ENCODE assay signal across 9 mouse cellular contexts in the genomic region with DNA sequence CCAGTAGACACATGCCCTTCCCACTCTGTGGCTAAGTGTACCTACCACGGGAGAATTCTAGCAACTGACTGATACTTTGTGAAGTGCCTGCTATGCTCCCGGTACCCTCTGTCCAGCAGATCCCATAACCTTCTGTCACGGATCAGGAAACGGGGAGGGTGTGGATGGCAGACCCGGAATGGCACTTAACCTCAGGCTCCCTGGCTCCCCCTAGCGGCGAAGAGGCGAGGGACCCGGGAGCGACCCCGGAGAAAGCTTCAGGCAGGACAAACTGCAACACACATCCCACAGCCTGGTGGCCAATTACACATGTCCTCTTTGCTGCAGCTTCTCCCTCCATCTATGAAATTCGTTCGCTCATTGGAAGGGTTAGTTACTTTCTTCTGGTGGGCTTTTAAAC. TPM values are rescaled to one million over a fixed set of nuclear protein-coding genes. Genes with fewer than 3 reads are reported as not detected.
DNase-seq lines count a peak whose midpoint lies in the region; ATAC-seq lines count a peak whose summit lies in the region.
"Had no signal": no experiment of that assay in that cellular context is flagged by ENCODE, and none has a peak within 500 bp of the region (broad histone marks: within the 10 kb centered on the region; RNA-seq: fewer than 3 reads in every experiment).

No protein-coding gene starts in this region.

- no peak overlapping the region for H3K27ac ChIP-seq in kidney, embryonic 14.5 days (ENCODE audit: low read depth, low read length)
- no peak overlapping the region for H3K27ac ChIP-seq in liver, embryonic 13.5 days

- no peak overlapping the region for H3K4me2 ChIP-seq in kidney, embryonic 14.5 days (replicated peaks; ENCODE audit: low read depth, low read length)
- H3K4me2 ChIP-seq in liver, embryonic 13.5 days, result no peak overlapping the region

- H3K9me3 ChIP-seq in kidney, embryonic 14.5 days (ENCODE audit: control insufficient read depth, low read length), result no peaks in the 10 kb centered on the region
- no peaks in the 10 kb centered on the region for H3K9me3 ChIP-seq in liver, embryonic 13.5 days (replicated peaks)

- peaks cover 20% of the 10 kb centered on the region for H3K27me3 ChIP-seq in kidney, embryonic 14.5 days (ENCODE audit: control insufficient read depth, insufficient read depth, low read length)
- peaks cover 31% of the 10 kb centered on the region for H3K27me3 ChIP-seq in liver, embryonic 13.5 days

- no peaks in the 10 kb centered on the region for H3K36me3 ChIP-seq in kidney, embryonic 14.5 days (ENCODE audit: control insufficient read depth, insufficient read depth, low read length)
- no peaks in the 10 kb centered on the region for H3K36me3 ChIP-seq in liver, embryonic 13.5 days

- 3% methylated on average over 13 of the region's 13 CpGs for WGBS in kidney, embryonic 14.5 days
- WGBS in liver, embryonic 13.5 days (ENCODE audit: insufficient replicate concordance), result 2% methylated on average over 13 of the region's 13 CpGs

- H3K4me1 ChIP-seq in kidney, embryonic 14.5 days (ENCODE audit: control insufficient read depth, insufficient read depth, low read length), result peaks cover 14% of the 10 kb centered on the region
- peaks cover 9% of the 10 kb centered on the region for H3K4me1 ChIP-seq in liver, embryonic 13.5 days (replicated peaks)

- ATAC-seq in granulocyte monocyte progenitor cell, adult 5-6 weeks (replicated peaks; ENCODE audit: poor library complexity, severe bottlenecking), result peak; percentile 84
- ATAC-seq in kidney, embryonic 14.5 days (ENCODE audit: low FRiP score, low TSS enrichment), result peak; percentile 30; the same call in 1 of the 2 replicates
- ATAC-seq in liver, embryonic 13.5 days (ENCODE audit: low read depth), result peak; percentile 39; the same call in 1 of the 2 replicates

- no peak overlapping the region for H3K9ac ChIP-seq in kidney, embryonic 14.5 days (ENCODE audit: low read depth, low read length)
- no peak overlapping the region for H3K9ac ChIP-seq in liver, embryonic 13.5 days

- peak; percentile 25 for DNase-seq in right cerebral cortex, adult 18-20 months
- DNase-seq in right cerebral cortex, postnatal 36 days (ENCODE audit: low spot score in 2 of 2), result no peak
- DNase-seq in cerebellum, adult 8-10 months, result peak; percentile 40
- peak; percentile 71 for DNase-seq in liver, embryonic 13.5 days
- peak; percentile 79 for DNase-seq in ovary, postnatal 36 days (ENCODE audit: low spot score)
- DNase-seq in thymus, postnatal 4 days, result peak; percentile 93

- H3K4me3 ChIP-seq in kidney, embryonic 14.5 days (ENCODE audit: low read length), result no peak overlapping the region
- no peak overlapping the region for H3K4me3 ChIP-seq in liver, embryonic 13.5 days (replicated peaks)

RNA-seq across cellular contexts. Expression of gene Tulp1, which starts 3.4 kb away (rescaled TPM):
- total RNA-seq in granulocyte monocyte progenitor cell, adult 5-6 weeks (2014; fragmentation: Nextera tagmentation), result not detected in 2 replicates
- total RNA-seq in granulocyte monocyte progenitor cell, adult 5-6 weeks (2017), result 0.69 TPM in 1 of 2 replicates, not detected in the other
- polyA plus RNA-seq in kidney, embryonic 14.5 days (2014; fragmentation: Nextera tagmentation; extraction: Ambion mirVana), result 5.1 and 5.6 TPM in 2 replicates
- 0.52 and 1.3 TPM in 2 replicates for polyA plus RNA-seq in liver, embryonic 13.5 days (2015; fragmentation: Nextera tagmentation; extraction: Ambion mirVana)
- polyA plus RNA-seq: frontal cortex, adult 2 months had no signal

RNA-seq across cellular contexts. Expression of gene Tead3, which starts 17.8 kb away (rescaled TPM):
- 3.3 TPM in 1 of 2 replicates, not detected in the other for total RNA-seq in granulocyte monocyte progenitor cell, adult 5-6 weeks (2014; fragmentation: Nextera tagmentation)
- total RNA-seq in granulocyte monocyte progenitor cell, adult 5-6 weeks (2017), result 0.04 TPM in 1 of 2 replicates, not detected in the other
- polyA plus RNA-seq in kidney, embryonic 14.5 days (2014; fragmentation: Nextera tagmentation; extraction: Ambion mirVana), result 8.7 and 10.9 TPM in 2 replicates
- polyA plus RNA-seq in liver, embryonic 13.5 days (2015; fragmentation: Nextera tagmentation; extraction: Ambion mirVana), result 0.76 and 0.96 TPM in 2 replicates

RNA-seq across cellular contexts. Expression of gene Rpl10a, which starts 40.2 kb away (rescaled TPM):
- 2,618 and 3,063 TPM in 2 replicates for total RNA-seq in granulocyte monocyte progenitor cell, adult 5-6 weeks (2014; fragmentation: Nextera tagmentation)
- total RNA-seq in granulocyte monocyte progenitor cell, adult 5-6 weeks (2017), result 785 and 838 TPM in 2 replicates
- 911 and 1,064 TPM in 2 replicates for polyA plus RNA-seq in kidney, embryonic 14.5 days (2014; fragmentation: Nextera tagmentation; extraction: Ambion mirVana)
- 372 and 464 TPM in 2 replicates for polyA plus RNA-seq in liver, embryonic 13.5 days (2015; fragmentation: Nextera tagmentation; extraction: Ambion mirVana)

RNA-seq across cellular contexts. Expression of gene Fance, which starts 55.1 kb away (rescaled TPM):
- total RNA-seq in granulocyte monocyte progenitor cell, adult 5-6 weeks (2014; fragmentation: Nextera tagmentation), result 41.7 and 47.9 TPM in 2 replicates
- 15.0 and 16.4 TPM in 2 replicates for total RNA-seq in granulocyte monocyte progenitor cell, adult 5-6 weeks (2017)
- 24.1 and 31.9 TPM in 2 replicates for polyA plus RNA-seq in kidney, embryonic 14.5 days (2014; fragmentation: Nextera tagmentation; extraction: Ambion mirVana)
- polyA plus RNA-seq in liver, embryonic 13.5 days (2015; fragmentation: Nextera tagmentation; extraction: Ambion mirVana), result 11.3 and 13.5 TPM in 2 replicates

Comparison
In these comparisons a context has a peak if more than half of its experiments do, and no peak if none do; other contexts are left out.
1. DNase-seq: peak in right cerebral cortex, adult 18-20 months (single experiment), cerebellum, adult 8-10 months (single experiment), liver, embryonic 13.5 days (single experiment), ovary, postnatal 36 days (single experiment) and thymus, postnatal 4 days (single experiment); none in right cerebral cortex, postnatal 36 days (0 of 2).
2. ATAC-seq: peak in every context shown above with its lines; median percentile 84 in granulocyte monocyte progenitor cell, adult 5-6 weeks; 39 in liver, embryonic 13.5 days; 30 in kidney, embryonic 14.5 days.